Mouse (Mus musculus) cerebellum, adult 2 months (tissue): ENCODE measurements at regions not wholly inside any gene's neighbourhood (a gene's known extent, or its start where the extent isn't known, plus 50 kb on each side); places are given as distances from the start of the nearest gene placed in this dataset.

Experiments
- CTCF ChIP-seq: fragments of 200-500 bp; IDR thresholded peaks from 2 replicates; pipeline ENCODE4 v1.5.1; 2011; ENCODE audit warnings: low read depth, mild to moderate bottlenecking, control low read depth, low read length, moderate library complexity, borderline replicate concordance; ENCODE audit not compliant: insufficient read depth
- POLR2A ChIP-seq: fragments of 200-500 bp; IDR thresholded peaks from 2 replicates; pipeline ENCODE4 v1.6.1; 2011; ENCODE audit warnings: low read length, control low read depth, borderline replicate concordance; ENCODE audit not compliant: insufficient read depth

DNA sequence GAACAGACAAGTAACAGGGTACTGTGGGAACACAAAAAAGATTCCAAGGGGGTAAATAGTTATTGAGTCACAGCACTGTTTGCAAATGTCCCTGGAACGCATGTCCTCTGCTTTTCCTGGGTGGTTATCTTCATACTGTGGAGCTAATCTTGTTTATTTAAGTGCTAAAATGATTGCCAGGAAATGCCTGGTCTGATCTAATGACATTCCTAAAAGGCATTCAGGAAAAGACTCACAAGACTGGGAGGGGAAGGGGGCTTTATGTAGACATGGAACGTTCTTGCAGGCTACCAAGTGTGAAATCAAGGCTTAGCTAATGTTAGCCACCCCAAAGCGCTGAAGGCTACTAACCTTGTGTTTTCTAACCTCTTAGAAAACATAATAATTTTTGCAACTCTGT, 287.0 kb upstream of the Ccdc54 start:
- no peak for TF ChIP-seq CTCF
- no peak for TF ChIP-seq POLR2A
